Mouse (Mus musculus) liver, embryonic 11.5 days (tissue): ENCODE measurements at regions not wholly inside any gene's neighbourhood (a gene's known extent, or its start where the extent isn't known, plus 50 kb on each side); places are given as distances from the start of the nearest gene placed in this dataset.
A peak's percentile ranks its signal among the peaks of the same experiment; 100 is the strongest.

Source experiments
- ATAC-seq: fragments of 200-750 bp; cut with Nextera tagmentation; replicated peaks from 2 replicates; pipeline ENCODE4 v1.8.0; 2017; ENCODE audit warnings: moderate number of reproducible peaks, mild to moderate bottlenecking, moderate TSS enrichment, moderate library complexity; ENCODE audit not compliant: low FRiP score
- DNase-seq: peaks from one replicate; pipeline ENCODE4 v3.0.0-alpha.2; 2017; ENCODE audit warnings: low spot score
- H3K27ac ChIP-seq: fragments of 300-500 bp; sonication (generic); 2 replicates; pipeline ENCODE4 v1.5.1; 2014; ENCODE audit warnings: mild to moderate bottlenecking, low read depth, low read length, control low read depth
- H3K27me3 ChIP-seq: fragments of 300-500 bp; sonication (generic); replicated peaks from 2 replicates; pipeline ENCODE4 v1.6.1; 2014; ENCODE audit warnings: low read length, mixed read lengths; ENCODE audit not compliant: control insufficient read depth, insufficient read depth
- H3K36me3 ChIP-seq: fragments of 300-500 bp; sonication (generic); 2 replicates; pipeline ENCODE4 v1.6.1; 2014; ENCODE audit warnings: mild to moderate bottlenecking, low read length, moderate library complexity, mixed read lengths; ENCODE audit not compliant: control insufficient read depth, insufficient read depth
- H3K4me1 ChIP-seq: fragments of 300-500 bp; sonication (generic); replicated peaks from 2 replicates; pipeline ENCODE4 v1.6.1; 2014; ENCODE audit warnings: low read length, mixed read lengths; ENCODE audit not compliant: control insufficient read depth, insufficient read depth
- H3K4me2 ChIP-seq: fragments of 300-500 bp; sonication (generic); 2 replicates; pipeline ENCODE4 v1.6.1; 2014; ENCODE audit warnings: mild to moderate bottlenecking, control low read depth, moderate library complexity
- H3K4me3 ChIP-seq: fragments of 300-500 bp; sonication (generic); 2 replicates; pipeline ENCODE4 v1.5.1; 2014; ENCODE audit warnings: low read depth, low read length, control low read depth
- H3K9ac ChIP-seq: fragments of 300-500 bp; sonication (generic); 2 replicates; pipeline ENCODE4 v1.6.1; 2014; ENCODE audit warnings: low read depth, low read length, control low read depth
- H3K9me3 ChIP-seq: fragments of 300-500 bp; sonication (generic); 2 replicates; pipeline ENCODE4 v1.6.1; 2016; ENCODE audit warnings: low read length, inconsistent platforms, mixed read lengths; ENCODE audit not compliant: control insufficient read depth
- WGBS: fragments of 180-500 bp; shearing (Covaris S2); extraction: QIAGEN DNeasy Blood & Tissue Kit; methylation state at CpG from one replicate; pipeline ENCODE4 v1.1.7; 2014; 5-methylcytosine and 5-hydroxymethylcytosine counted together

DNA sequence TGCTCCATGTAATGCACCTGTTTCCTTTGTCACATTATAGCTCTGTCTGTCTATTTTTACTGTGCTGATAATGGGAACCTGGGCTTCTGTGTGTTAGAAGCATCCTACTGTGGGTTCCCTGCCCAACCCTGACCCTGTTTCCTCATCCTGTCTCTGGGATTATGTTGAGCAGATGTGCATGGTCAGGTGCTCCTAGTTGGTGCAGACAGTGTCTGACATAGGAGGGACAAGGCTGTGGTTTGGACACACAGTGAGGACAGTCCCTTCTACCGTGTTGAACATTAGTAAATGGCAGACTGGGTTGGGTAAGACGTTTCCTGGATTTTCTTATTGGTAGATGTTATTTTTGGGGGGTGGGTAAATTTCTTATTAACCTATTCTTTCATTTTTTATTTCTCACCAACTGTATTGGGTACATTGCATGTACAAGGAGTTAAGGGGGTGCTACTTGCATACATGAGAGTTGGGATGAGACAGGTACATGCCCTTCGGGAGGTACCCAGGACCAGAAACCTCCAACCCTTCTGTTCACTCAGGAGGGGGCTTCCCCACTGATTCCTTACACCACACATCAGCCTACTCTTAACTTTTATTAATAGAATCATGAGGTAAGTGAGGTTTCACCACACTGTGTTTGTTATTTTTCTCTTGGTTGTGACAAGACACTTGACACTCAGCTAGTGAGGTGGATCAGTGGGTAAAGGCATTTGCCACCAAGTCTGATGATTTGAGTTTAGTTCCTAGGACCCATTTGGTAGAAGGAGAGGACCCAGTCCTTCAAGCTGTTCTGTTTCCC is 97.1 kb downstream of the Tpra1 start:
- H3K9me3 ChIP-seq: no peaks in the 10 kb centered on the region
- peaks cover 3% of the 10 kb centered on the region; the same call in 1 of the 2 replicates for H3K27me3 ChIP-seq
- no peak overlapping the region for H3K4me3 ChIP-seq
- H3K36me3 ChIP-seq: no peaks in the 10 kb centered on the region
- ATAC-seq (no peak), DNase-seq (no peak)
- H3K4me2 ChIP-seq: no peak overlapping the region
- WGBS: 77% methylated on average over 3 of the region's 3 CpGs
- no peak overlapping the region for H3K27ac ChIP-seq
- no peak overlapping the region for H3K9ac ChIP-seq
- H3K4me1 ChIP-seq: no peaks in the 10 kb centered on the region

DNA sequence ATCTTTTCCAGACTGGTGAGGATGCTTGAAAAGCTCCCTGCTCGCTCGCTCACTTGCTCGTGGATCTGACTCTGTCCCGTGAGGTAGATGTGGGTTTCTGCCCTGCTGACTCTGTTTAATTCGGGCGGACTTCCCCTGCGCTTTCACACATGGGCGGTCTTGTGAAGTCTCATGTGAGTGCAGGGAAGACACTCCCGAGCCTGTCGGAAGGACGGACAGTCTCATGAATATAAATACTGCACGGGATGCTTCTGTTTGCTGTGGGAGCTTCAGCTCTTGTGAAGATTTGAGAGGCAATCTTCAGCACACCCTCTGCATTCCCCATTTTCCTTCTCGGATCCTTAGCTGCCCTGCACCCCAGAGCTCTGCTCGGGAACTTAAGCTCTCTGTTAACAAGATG is 98.3 kb downstream of the Tpra1 start:
- H3K27me3 ChIP-seq: peaks cover 3% of the 10 kb centered on the region; the same call in 1 of the 2 replicates
- WGBS: 46% methylated on average over 14 of the region's 14 CpGs
- H3K4me2 ChIP-seq: no peak overlapping the region
- H3K4me3 ChIP-seq: no peak overlapping the region
- DNase-seq (no peak), ATAC-seq (no peak)
- no peak overlapping the region for H3K9ac ChIP-seq
- no peak overlapping the region for H3K27ac ChIP-seq
- no peaks in the 10 kb centered on the region for H3K4me1 ChIP-seq
- no peaks in the 10 kb centered on the region for H3K36me3 ChIP-seq
- no peaks in the 10 kb centered on the region for H3K9me3 ChIP-seq

DNA sequence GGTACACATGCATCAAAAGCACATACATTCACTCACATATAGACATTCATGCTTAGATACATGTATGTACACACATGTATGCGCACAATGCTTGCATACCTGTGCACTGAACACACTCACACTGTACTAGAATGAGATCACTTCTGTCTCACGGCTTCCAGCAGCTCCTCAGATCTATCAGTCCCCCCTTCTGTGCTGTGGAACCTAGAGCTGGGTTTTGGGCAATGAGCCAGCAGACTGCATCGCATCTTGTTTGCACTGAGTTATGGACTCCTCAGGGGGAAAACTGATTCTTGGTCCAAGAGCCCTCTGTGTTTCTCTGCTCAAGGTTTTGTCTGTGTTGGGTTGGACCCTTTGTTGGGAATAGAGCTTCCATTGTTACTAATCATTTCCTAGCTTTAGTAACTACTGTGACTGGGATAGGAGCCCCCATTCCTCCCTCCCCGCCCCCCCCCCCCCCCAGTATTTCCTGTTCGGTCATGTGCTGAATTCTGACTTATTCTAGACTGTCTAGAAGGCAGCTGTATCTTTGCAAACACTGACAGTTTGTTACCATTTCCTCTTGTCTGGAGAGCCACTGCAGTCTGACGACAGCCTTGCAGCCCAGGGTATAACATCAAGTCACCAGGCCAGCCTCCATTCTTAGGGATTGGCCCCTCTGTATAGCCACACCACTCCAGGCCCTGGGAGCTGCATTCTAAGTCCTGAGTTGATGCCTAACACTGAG is 101.3 kb downstream of the Tpra1 start:
- 59% methylated on average over 5 of the region's 6 CpGs for WGBS
- H3K9ac ChIP-seq: no peak overlapping the region
- H3K36me3 ChIP-seq: no peaks in the 10 kb centered on the region
- DNase-seq: no peak
- no peak overlapping the region for H3K4me3 ChIP-seq
- H3K4me1 ChIP-seq: peaks cover 2% of the 10 kb centered on the region; the same call in 1 of the 2 replicates
- peaks cover 9% of the 10 kb centered on the region; the same call in 1 of the 2 replicates for H3K27me3 ChIP-seq
- no peak for ATAC-seq
- H3K9me3 ChIP-seq: no peaks in the 10 kb centered on the region
- no peak overlapping the region for H3K27ac ChIP-seq
- H3K4me2 ChIP-seq: no peak overlapping the region

DNA sequence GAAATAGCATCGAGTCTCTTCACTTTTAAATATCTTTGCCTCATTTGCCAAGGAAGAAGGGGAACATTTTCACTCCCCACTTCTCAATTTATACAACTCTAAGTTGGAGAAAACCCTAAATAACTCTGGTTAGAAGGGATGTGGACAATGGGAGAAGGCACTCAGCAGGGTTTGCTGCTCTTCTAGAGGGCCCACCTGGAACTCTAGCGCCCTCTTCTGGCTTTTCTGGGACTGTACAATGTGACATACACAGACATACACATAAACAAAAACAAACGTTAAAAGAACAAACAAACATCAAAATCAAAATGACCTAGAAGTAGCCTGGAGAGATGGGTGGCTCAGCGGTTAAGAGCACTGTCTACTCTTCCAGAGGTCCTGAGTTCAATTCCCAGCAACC is 103.0 kb downstream of the Tpra1 start:
- WGBS: 38% methylated on average over 4 of the region's 4 CpGs
- Histone ChIP-seq H3K4me1 (peaks cover 4% of the 10 kb centered on the region; the same call in 1 of the 2 replicates), H3K9me3 (no peaks in the 10 kb centered on the region), H3K9ac (no peak overlapping the region), H3K4me3 (no peak overlapping the region), H3K27me3 (peaks cover 15% of the 10 kb centered on the region), H3K27ac (no peak overlapping the region), H3K36me3 (no peaks in the 10 kb centered on the region), H3K4me2 (no peak overlapping the region)
- ATAC-seq (no peak), DNase-seq (no peak)

DNA sequence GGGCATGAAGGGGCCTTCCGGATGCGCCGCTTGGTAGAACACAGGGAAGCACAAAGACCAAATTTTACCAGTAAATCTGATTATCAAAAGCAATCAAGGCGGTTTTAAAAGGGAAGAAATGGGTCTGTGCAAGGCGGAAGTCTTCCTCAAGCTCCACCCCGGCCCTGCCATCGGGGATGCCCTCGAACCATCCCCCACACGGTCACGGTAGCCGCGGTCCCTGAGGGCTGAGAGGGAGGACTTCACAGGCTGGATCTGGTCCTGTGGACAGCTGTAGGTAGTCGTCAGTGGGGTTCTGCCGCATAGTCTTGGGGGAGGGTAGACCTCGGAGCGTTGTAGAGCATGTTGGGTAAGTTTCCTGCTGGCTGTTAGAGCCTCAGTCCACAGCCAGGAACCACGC is 104.9 kb downstream of the Tpra1 start:
- DNase-seq: no peak
- H3K9me3 ChIP-seq: no peaks in the 10 kb centered on the region
- no peak for ATAC-seq
- H3K4me1 ChIP-seq: peaks cover 4% of the 10 kb centered on the region; the same call in 1 of the 2 replicates
- H3K27me3 ChIP-seq: peaks cover 20% of the 10 kb centered on the region
- H3K4me3 ChIP-seq: no peak overlapping the region
- no peak overlapping the region for H3K4me2 ChIP-seq
- H3K27ac ChIP-seq: no peak overlapping the region
- H3K36me3 ChIP-seq: no peaks in the 10 kb centered on the region
- H3K9ac ChIP-seq: no peak overlapping the region
- WGBS: 42% methylated on average over 17 of the region's 17 CpGs

DNA sequence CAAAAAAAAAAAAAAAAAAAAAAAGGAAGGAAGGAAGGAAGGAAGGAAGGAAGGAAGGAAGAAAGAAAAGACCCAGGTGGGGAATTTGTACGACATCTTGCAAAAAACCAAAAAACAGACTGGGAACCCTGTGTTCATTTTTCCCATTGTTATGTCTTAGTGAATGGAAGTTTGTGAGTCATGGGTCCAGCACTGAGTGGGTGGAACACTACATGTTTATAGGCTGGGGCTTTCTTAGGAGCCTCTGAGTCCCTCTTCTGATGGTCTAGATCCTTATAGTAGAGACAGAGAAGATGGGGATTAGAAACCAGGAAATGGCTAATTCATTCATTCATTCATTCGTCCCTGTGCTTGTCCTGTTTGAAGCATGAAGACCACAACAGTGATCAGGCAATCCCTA is 105.5 kb downstream of the Tpra1 start:
- Histone ChIP-seq H3K9me3 (no peaks in the 10 kb centered on the region), H3K4me1 (peaks cover 4% of the 10 kb centered on the region; the same call in 1 of the 2 replicates), H3K4me3 (no peak overlapping the region), H3K27ac (no peak overlapping the region), H3K4me2 (no peak overlapping the region), H3K27me3 (peaks cover 17% of the 10 kb centered on the region), H3K36me3 (no peaks in the 10 kb centered on the region), H3K9ac (no peak overlapping the region)
- DNase-seq (no peak), ATAC-seq (no peak)
- WGBS: 55% methylated on average over 2 of the region's 2 CpGs

DNA sequence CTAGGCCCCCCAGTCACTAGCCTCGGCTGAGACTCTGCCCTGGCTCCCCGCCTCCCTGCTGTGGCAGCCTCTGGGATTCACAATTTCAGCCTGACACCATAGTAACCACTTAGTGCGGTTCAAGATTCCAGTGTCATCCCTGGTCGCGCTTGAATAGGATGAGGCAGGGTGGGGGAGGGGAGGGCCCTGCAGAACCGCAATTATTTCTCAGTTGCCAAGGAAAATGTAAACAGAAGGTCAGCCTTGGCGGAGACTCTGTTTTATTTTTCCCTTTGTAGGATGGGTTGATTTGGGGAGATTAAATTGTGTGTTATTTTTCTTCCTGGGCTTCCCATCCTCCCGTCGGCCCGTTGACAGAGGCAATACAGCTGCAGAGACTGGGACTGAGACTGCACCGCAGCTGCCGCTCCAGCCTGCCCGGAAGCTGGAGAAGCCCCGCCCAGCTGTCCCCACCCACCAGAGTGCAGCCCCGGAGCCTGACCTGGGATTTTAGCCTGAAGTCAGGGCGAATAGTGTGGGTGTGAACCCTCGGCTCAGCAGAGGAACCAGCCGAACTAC is 106.6 kb downstream of the Tpra1 start:
- DNase-seq (peak; percentile 62), ATAC-seq (peak; percentile 47; the same call in 1 of the 2 replicates)
- H3K4me1 ChIP-seq: peaks cover 4% of the 10 kb centered on the region; the same call in 1 of the 2 replicates
- no peak overlapping the region for H3K27ac ChIP-seq
- H3K9me3 ChIP-seq: no peaks in the 10 kb centered on the region
- H3K4me3 ChIP-seq: peak overlapping the region; percentile 20
- 4% methylated on average over 18 of the region's 18 CpGs for WGBS
- peaks cover 17% of the 10 kb centered on the region for H3K27me3 ChIP-seq
- no peak overlapping the region for H3K9ac ChIP-seq
- H3K4me2 ChIP-seq: peak overlapping the region; percentile 50
- H3K36me3 ChIP-seq: no peaks in the 10 kb centered on the region

DNA sequence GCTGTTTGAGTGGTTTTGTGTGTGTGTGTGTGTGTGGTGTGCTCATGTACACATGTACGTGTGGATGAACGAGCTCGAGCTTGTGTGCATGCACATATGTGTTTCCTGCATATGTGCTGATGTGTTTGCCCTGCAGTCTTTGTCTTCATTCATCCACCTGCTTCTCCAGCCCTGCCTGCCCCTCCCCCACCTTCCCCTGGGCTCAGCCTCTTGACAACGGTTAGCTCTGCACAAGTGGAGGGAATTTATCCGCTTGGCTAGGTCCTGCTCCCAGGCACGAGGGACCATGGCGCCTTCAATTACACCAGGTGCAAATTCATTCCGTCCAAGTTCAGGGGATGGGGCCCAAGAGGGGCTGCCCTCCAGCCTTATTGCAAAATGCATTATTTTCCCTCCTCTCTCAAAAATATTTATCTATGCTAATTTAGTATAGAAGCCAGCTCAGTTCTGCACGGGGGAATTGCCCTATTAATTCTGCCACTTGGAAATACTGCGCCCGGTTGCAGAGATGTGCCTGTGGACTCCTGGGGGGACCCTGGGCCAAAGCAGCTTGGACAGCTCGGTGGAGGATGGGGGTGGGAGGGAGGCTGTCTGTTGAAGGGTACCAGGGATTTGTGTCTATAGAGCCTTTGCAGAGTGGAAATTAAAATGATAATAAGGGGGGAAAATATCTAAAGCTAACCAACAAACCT is 111.1 kb downstream of the Tpra1 start:
- Histone ChIP-seq H3K27ac (no peak overlapping the region), H3K9me3 (no peaks in the 10 kb centered on the region), H3K4me3 (no peak overlapping the region), H3K36me3 (no peaks in the 10 kb centered on the region), H3K27me3 (peaks cover 12% of the 10 kb centered on the region), H3K9ac (no peak overlapping the region), H3K4me1 (peaks cover 4% of the 10 kb centered on the region; the same call in 1 of the 2 replicates), H3K4me2 (no peak overlapping the region)
- ATAC-seq (no peak), DNase-seq (no peak)
- WGBS: 61% methylated on average over 12 of the region's 12 CpGs
